Mouse (Mus musculus): Measurements from ENCODE around the gene Pigz. TPM values are rescaled to one million over a fixed set of nuclear protein-coding genes. Genes with fewer than 3 reads are reported as not detected.
A peak's percentile ranks its signal among the peaks of the same experiment; 100 is the strongest.

Gene Pigz
- polyA plus RNA-seq, 1 experiment from 2014 or later: 0.68 TPM

DNA sequence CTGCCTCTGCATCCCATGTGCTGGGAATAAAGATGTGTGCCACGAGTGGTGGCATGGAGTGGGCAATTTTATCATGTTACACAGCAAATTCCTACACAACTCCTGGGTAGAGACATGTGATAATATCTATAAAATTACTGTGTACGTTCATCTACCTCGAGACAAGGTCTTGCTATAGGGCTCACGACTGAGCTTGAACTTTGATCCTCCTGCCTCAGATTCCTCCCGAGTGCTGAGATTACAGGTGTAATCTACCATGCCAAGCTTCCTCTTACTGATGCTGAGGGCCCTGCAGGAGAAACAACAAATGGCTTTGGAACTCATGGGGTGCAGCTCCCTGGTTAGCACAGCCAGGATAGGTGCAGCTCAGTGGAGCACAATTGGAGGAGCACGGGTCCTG is 9.3 kb upstream of the Pigz start:
- no peak overlapping the region for H3K4me3 ChIP-seq (ENCODE audit: low read depth, low read length)
- no peaks in the 10 kb centered on the region for H3K9me3 ChIP-seq (ENCODE audit: control insufficient read depth, low read depth, low read length)
- no peak overlapping the region for H3K4me2 ChIP-seq (replicated peaks; ENCODE audit: low read depth, low read length)
- no peak overlapping the region for H3K27ac ChIP-seq (ENCODE audit: low read length)
- H3K36me3 ChIP-seq (ENCODE audit: control insufficient read depth, insufficient read depth, low read length): no peaks in the 10 kb centered on the region
- ATAC-seq (ENCODE audit: insufficient number of reproducible peaks, insufficient read depth, low FRiP score, low read depth): no peak
- no peak overlapping the region for H3K9ac ChIP-seq (replicated peaks; ENCODE audit: low read depth, low read length)
- no peaks in the 10 kb centered on the region for H3K4me1 ChIP-seq (ENCODE audit: control insufficient read depth, insufficient read depth, low read length)
- WGBS: 79% methylated on average over 6 of the region's 6 CpGs
- no peaks in the 10 kb centered on the region for H3K27me3 ChIP-seq (ENCODE audit: control insufficient read depth, insufficient read depth, low read length)

DNA sequence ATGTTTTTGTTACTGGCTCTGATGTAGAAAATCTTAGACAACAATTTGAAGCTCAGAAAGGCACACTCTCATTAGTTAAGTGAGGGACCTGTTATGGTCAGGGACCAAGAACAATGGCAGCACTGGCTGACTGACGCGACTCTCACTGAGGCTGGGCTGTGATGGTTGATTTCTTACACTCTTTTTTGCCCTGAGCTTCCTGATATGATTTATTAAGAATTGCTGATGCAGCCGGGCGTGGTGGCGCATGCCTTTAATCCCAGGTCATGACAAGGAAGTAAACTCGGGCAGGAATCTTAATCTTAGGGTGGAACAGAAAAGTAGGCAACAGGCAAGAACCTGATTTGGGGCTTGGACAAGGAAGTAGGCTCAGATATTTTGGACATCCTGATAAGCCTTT is 7.6 kb upstream of the Pigz start:
- H3K27ac ChIP-seq (ENCODE audit: low read length): no peak overlapping the region
- H3K4me3 ChIP-seq (ENCODE audit: low read depth, low read length): no peak overlapping the region
- H3K4me1 ChIP-seq (ENCODE audit: control insufficient read depth, insufficient read depth, low read length): no peaks in the 10 kb centered on the region
- H3K27me3 ChIP-seq (ENCODE audit: control insufficient read depth, insufficient read depth, low read length): no peaks in the 10 kb centered on the region
- ATAC-seq (ENCODE audit: insufficient number of reproducible peaks, insufficient read depth, low FRiP score, low read depth): no peak
- no peaks in the 10 kb centered on the region for H3K9me3 ChIP-seq (ENCODE audit: control insufficient read depth, low read depth, low read length)
- H3K9ac ChIP-seq (replicated peaks; ENCODE audit: low read depth, low read length): no peak overlapping the region
- no peaks in the 10 kb centered on the region for H3K36me3 ChIP-seq (ENCODE audit: control insufficient read depth, insufficient read depth, low read length)
- WGBS: 59% methylated on average over 6 of the region's 6 CpGs
- no peak overlapping the region for H3K4me2 ChIP-seq (replicated peaks; ENCODE audit: low read depth, low read length)

DNA sequence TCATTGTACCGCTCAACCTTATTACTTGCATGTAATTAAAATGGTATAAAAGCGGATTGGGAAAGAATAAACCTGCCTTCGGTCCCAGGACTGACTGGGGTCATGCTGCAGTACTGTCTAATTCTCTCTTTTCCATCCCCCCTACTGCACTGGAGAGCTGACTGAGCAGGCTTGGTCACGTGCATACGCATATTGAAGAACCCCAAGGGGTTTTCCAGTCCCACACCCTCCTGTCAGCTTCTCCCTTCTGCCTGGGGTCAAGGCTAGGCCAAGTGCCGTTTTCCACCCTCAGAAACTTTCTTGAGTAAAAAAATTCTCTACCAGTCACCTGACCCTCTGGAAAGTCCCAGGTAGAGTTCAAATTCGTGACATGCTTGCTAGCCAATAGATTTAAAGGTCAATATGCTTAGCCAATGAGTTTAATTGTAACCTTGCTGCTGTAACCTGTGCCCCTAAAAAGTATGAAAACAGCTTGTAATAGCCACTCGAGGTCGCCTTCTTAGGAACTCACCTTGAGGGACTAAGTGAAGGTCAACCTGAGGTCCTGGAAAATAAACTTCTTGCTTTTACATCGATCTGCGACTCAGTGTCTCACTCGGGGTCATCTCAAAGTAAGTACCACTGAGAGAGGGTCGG is 7.0 kb upstream of the Pigz start:
- 75% methylated on average over 13 of the region's 13 CpGs for WGBS
- Histone ChIP-seq H3K27ac (ENCODE audit: low read length) (no peak overlapping the region), H3K4me2 (replicated peaks; ENCODE audit: low read depth, low read length) (no peak overlapping the region), H3K4me3 (ENCODE audit: low read depth, low read length) (no peak overlapping the region), H3K9ac (replicated peaks; ENCODE audit: low read depth, low read length) (no peak overlapping the region), H3K27me3 (ENCODE audit: control insufficient read depth, insufficient read depth, low read length) (no peaks in the 10 kb centered on the region), H3K4me1 (ENCODE audit: control insufficient read depth, insufficient read depth, low read length) (no peaks in the 10 kb centered on the region), H3K9me3 (ENCODE audit: control insufficient read depth, low read depth, low read length) (no peaks in the 10 kb centered on the region), H3K36me3 (ENCODE audit: control insufficient read depth, insufficient read depth, low read length) (no peaks in the 10 kb centered on the region)
- ATAC-seq (ENCODE audit: insufficient number of reproducible peaks, insufficient read depth, low FRiP score, low read depth): no peak

DNA sequence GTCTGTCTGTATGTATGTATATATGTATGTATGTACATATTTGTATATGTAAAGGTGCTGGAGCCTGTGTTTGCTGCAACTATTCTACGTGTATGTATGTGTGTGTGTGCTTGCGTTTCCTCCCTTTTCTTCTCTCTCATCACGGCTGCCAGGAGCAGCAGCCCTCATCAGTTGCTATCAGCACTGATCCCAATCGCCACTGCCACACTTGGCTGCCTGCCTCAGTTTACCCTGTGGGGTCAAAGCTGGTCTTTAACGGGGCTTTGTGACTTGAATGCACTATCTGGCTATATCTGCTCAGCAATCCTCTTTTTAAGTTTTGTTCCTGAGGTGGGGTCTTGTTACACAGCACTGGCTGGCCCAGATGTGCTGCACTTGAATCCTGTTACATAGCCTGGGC is 6.2 kb upstream of the Pigz start:
- no peak overlapping the region for H3K4me3 ChIP-seq (ENCODE audit: low read depth, low read length)
- H3K4me1 ChIP-seq (ENCODE audit: control insufficient read depth, insufficient read depth, low read length): no peaks in the 10 kb centered on the region
- no peak overlapping the region for H3K27ac ChIP-seq (ENCODE audit: low read length)
- no peaks in the 10 kb centered on the region for H3K9me3 ChIP-seq (ENCODE audit: control insufficient read depth, low read depth, low read length)
- H3K36me3 ChIP-seq (ENCODE audit: control insufficient read depth, insufficient read depth, low read length): no peaks in the 10 kb centered on the region
- no peak overlapping the region for H3K4me2 ChIP-seq (replicated peaks; ENCODE audit: low read depth, low read length)
- no peak for ATAC-seq (ENCODE audit: insufficient number of reproducible peaks, insufficient read depth, low FRiP score, low read depth)
- no peak overlapping the region for H3K9ac ChIP-seq (replicated peaks; ENCODE audit: low read depth, low read length)
- H3K27me3 ChIP-seq (ENCODE audit: control insufficient read depth, insufficient read depth, low read length): no peaks in the 10 kb centered on the region
- WGBS: 84% methylated on average over 5 of the region's 5 CpGs

DNA sequence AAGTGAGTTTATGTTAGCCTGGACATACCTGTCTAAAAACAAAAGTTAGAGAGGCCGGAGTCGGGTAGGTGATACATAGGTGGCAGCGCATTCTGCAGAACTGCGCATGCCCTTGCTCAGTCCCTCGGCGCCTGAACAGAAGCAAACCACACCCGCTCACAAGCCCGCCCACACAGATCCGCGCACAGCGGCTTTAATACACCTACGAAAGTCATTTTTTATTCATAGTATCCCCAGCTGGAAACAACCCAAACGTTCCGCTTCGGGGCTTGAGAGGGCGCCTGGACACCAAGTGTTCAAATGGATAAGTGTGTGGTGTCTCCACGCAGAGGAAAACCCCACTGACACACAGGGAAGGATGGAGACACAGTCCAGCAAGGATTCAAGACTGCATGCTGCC is 2.3 kb upstream of the Pigz start:
- Histone ChIP-seq H3K4me2 (replicated peaks; ENCODE audit: low read depth, low read length) (peak overlapping the region; percentile 20; the same call in 1 of the 2 replicates), H3K9ac (replicated peaks; ENCODE audit: low read depth, low read length) (no peak overlapping the region), H3K36me3 (ENCODE audit: control insufficient read depth, insufficient read depth, low read length) (no peaks in the 10 kb centered on the region), H3K4me3 (ENCODE audit: low read depth, low read length) (no peak overlapping the region), H3K4me1 (ENCODE audit: control insufficient read depth, insufficient read depth, low read length) (peaks cover 11% of the 10 kb centered on the region), H3K9me3 (ENCODE audit: control insufficient read depth, low read depth, low read length) (no peaks in the 10 kb centered on the region), H3K27ac (ENCODE audit: low read length) (no peak overlapping the region), H3K27me3 (ENCODE audit: control insufficient read depth, insufficient read depth, low read length) (peaks cover 17% of the 10 kb centered on the region)
- ATAC-seq (ENCODE audit: insufficient number of reproducible peaks, insufficient read depth, low FRiP score, low read depth): no peak
- WGBS: 53% methylated on average over 17 of the region's 17 CpGs

DNA sequence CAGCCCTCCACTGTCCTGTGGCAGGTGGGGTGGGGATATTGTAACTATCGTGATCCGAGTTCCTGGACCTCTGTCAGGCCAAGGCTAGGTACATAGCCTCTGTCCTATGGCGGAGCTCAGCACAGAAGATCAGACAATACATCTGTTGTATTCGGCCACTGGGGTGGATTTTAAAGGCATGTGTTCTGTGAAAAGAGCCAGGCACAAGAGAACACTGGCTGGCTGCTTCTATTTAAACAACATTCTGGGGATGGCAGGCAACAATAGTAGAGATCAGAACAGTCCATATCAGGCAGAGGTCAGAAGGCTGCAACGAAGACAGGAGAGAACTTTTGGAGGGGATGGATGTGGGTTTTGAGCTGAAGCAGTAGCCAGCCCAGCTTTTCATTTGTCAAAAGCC is 1.4 kb upstream of the Pigz start:
- peak overlapping the region; percentile 91; the same call in 1 of the 2 replicates for H3K4me2 ChIP-seq (replicated peaks; ENCODE audit: low read depth, low read length)
- H3K4me3 ChIP-seq (ENCODE audit: low read depth, low read length): no peak overlapping the region
- WGBS: 65% methylated on average over 5 of the region's 5 CpGs
- no peaks in the 10 kb centered on the region for H3K9me3 ChIP-seq (ENCODE audit: control insufficient read depth, low read depth, low read length)
- no peak overlapping the region; the same call in 1 of the 2 replicates for H3K9ac ChIP-seq (replicated peaks; ENCODE audit: low read depth, low read length)
- peaks cover 17% of the 10 kb centered on the region for H3K27me3 ChIP-seq (ENCODE audit: control insufficient read depth, insufficient read depth, low read length)
- H3K27ac ChIP-seq (ENCODE audit: low read length): no peak overlapping the region
- no peak for ATAC-seq (ENCODE audit: insufficient number of reproducible peaks, insufficient read depth, low FRiP score, low read depth)
- H3K36me3 ChIP-seq (ENCODE audit: control insufficient read depth, insufficient read depth, low read length): no peaks in the 10 kb centered on the region
- peaks cover 11% of the 10 kb centered on the region for H3K4me1 ChIP-seq (ENCODE audit: control insufficient read depth, insufficient read depth, low read length)

DNA sequence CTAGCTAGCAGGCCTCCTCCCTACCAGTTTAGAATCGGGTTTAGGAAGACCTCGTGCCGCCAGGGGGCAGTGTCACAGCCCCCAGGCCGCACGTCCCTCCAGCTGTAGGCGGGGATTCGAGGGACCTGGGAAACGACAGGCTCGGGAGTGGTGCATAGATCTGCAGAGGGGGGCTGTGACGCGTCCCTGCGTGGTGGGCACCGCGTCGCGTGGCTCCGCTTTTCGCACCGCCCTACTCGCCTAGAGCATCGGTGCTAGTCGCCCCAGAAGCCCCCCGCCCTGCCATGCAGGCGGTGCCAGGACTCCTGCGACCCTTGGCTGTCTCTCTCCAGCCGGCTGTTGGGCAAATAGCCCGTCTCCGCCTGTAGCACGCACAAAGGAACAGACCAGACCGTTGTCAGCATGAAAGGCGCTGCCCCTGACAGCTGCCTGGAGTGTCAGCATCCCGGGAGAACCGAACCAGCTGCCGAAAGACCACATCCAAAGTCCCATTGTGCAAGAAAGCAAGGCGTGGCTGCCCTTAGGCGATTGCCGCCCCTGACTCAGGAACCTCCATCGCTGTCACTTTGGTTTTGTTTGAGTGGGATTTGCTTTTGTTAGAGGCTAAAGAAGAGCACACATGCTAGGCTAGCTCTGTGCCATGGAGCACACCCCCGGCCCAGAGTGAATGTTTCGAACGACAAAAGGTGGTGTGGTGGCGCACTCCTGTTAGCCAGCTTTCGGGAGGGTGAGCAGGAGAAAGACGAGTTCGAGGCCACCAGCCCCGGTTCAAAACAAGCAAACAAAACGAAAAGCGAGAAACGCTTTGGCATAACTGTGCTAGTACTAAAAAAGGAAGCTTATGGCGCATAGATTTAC is 582 bp upstream of the Pigz start:
- H3K27ac ChIP-seq (ENCODE audit: low read length): peak overlapping the region; percentile 39; the same call in 1 of the 2 replicates

DNA sequence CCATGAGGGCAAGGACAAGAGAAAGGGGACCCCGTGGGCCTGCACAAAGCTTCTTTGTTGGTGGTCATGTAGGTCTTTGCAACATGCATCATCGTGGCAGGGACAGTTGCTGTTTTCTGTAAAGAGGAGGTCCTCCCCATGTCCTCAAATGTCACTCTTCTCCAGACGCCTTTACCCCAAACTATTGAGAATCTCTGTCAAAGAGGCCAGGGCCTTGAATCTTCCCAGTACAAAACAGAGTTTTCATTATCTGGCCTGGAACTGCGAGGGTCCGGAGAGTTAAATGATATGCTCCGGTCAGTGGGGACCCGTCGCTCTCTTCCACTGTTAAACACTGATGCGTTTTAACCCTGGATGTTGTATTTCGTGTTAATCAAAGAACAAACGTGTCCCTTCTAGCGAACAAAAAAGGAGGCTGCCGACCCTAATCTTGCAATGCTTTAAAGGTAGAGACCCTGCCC is 929 bp downstream of the Pigz start:
- Histone ChIP-seq H3K4me2 (replicated peaks; ENCODE audit: low read depth, low read length) (peak overlapping the region; percentile 43), H3K4me3 (ENCODE audit: low read depth, low read length) (peak overlapping the region; percentile 17; the same call in 1 of the 2 replicates), H3K9ac (replicated peaks; ENCODE audit: low read depth, low read length) (no peak overlapping the region), H3K4me1 (ENCODE audit: control insufficient read depth, insufficient read depth, low read length) (peaks cover 11% of the 10 kb centered on the region), H3K36me3 (ENCODE audit: control insufficient read depth, insufficient read depth, low read length) (no peaks in the 10 kb centered on the region), H3K9me3 (ENCODE audit: control insufficient read depth, low read depth, low read length) (no peaks in the 10 kb centered on the region), H3K27me3 (ENCODE audit: control insufficient read depth, insufficient read depth, low read length) (peaks cover 17% of the 10 kb centered on the region), H3K27ac (ENCODE audit: low read length) (no peak overlapping the region)
- ATAC-seq (ENCODE audit: insufficient number of reproducible peaks, insufficient read depth, low FRiP score, low read depth): no peak
- 25% methylated on average over 13 of the region's 13 CpGs for WGBS

More for the DNA sequence above, 582 bp upstream of the Pigz start:
- Histone ChIP-seq H3K4me3 (ENCODE audit: low read depth, low read length) (peak overlapping the region; percentile 49), H3K36me3 (ENCODE audit: control insufficient read depth, insufficient read depth, low read length) (no peaks in the 10 kb centered on the region), H3K4me2 (replicated peaks; ENCODE audit: low read depth, low read length) (peak overlapping the region; percentile 91), H3K9ac (replicated peaks; ENCODE audit: low read depth, low read length) (peak overlapping the region; percentile 45), H3K9me3 (ENCODE audit: control insufficient read depth, low read depth, low read length) (no peaks in the 10 kb centered on the region), H3K27me3 (ENCODE audit: control insufficient read depth, insufficient read depth, low read length) (peaks cover 17% of the 10 kb centered on the region), H3K4me1 (ENCODE audit: control insufficient read depth, insufficient read depth, low read length) (peaks cover 11% of the 10 kb centered on the region)
- WGBS: 2% methylated on average over 50 of the region's 50 CpGs
- ATAC-seq (ENCODE audit: insufficient number of reproducible peaks, insufficient read depth, low FRiP score, low read depth): peak; percentile 90
